In the genomic region with DNA sequence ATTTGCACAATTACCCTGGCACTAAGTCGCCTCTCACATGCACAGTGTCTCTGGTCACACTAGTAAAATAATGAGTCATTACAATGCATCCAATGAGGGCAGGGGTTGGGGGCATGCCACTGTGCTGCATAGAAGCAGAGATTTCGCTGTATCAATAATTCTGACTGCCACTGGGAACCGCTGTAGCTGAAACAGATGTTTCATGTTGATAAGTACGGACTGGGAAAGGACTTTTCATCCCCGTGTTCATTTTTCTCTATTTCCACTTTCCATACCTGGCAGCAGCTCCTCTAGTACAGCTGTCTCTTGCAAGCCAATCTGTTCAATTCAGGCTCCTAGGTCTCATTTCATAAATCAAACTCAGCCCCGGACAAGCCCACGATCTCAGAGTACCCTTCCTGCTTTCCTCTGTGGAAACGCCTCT, we compare ENCODE assay signal across 11 mouse cellular contexts.
DNase-seq lines count a peak whose midpoint lies in the region; ATAC-seq and TF ChIP-seq lines count a peak whose summit lies in the region.
"Had no signal": no experiment of that assay in that cellular context is flagged by ENCODE, and none has a peak within 500 bp of the region (broad histone marks: within the 10 kb centered on the region; RNA-seq: fewer than 3 reads in every experiment).

No protein-coding gene starts in this region.

- peak overlapping the region; percentile 17; the same call in 1 of the 2 replicates for H3K4me2 ChIP-seq in kidney, embryonic 16.5 days (replicated peaks; ENCODE audit: low read depth, low read length)

- no peak for TF ChIP-seq CTCF in kidney, adult 2 months (conservative IDR thresholded peaks at IDR 0.05; ENCODE audit: insufficient read depth, insufficient read length, low read depth, low read length)

- DNase-seq in kidney, adult 2 months, result no peak
- DNase-seq in right cerebral cortex, adult 2 months (ENCODE audit: low spot score in 2 of 2), result peak; percentile 8 to 22
- no peak for DNase-seq in right cerebral cortex, adult 18-20 months
- DNase-seq in layer of hippocampus, postnatal 14 days (ENCODE audit: low spot score in 2 of 2), result peak; percentile 37 to 54
- DNase-seq in liver, result no peak
- no peak for DNase-seq in kidney, postnatal 25 days
- DNase-seq: heart, adult 18-20 months; kidney, postnatal 36 days; right cerebral cortex, postnatal 4 days had no signal

- H3K27me3 ChIP-seq in kidney, embryonic 16.5 days (ENCODE audit: insufficient read depth, low read length), result no peaks in the 10 kb centered on the region
- no peaks in the 10 kb centered on the region for H3K27me3 ChIP-seq in kidney, adult 2 months (replicated peaks; ENCODE audit: control insufficient read depth, insufficient read depth, low read length)

- no peak overlapping the region for H3K9ac ChIP-seq in kidney, embryonic 16.5 days (replicated peaks; ENCODE audit: low read length)

- WGBS in kidney, embryonic 16.5 days, result 33% methylated on average over 8 of the region's 8 CpGs
- 40% methylated on average over 8 of the region's 8 CpGs for WGBS in kidney, adult 2 months

- H3K36me3 ChIP-seq in kidney, embryonic 16.5 days (ENCODE audit: insufficient read depth, low read length), result no peaks in the 10 kb centered on the region
- no peaks in the 10 kb centered on the region for H3K36me3 ChIP-seq in kidney, adult 2 months (ENCODE audit: control insufficient read depth, insufficient read depth, low read length)

- H3K4me1 ChIP-seq in kidney, embryonic 16.5 days (ENCODE audit: insufficient read depth, low read length), result no peaks in the 10 kb centered on the region
- no peaks in the 10 kb centered on the region for H3K4me1 ChIP-seq in kidney, adult 2 months (ENCODE audit: control insufficient read depth, insufficient read depth, low read length)

- H3K27ac ChIP-seq in kidney, embryonic 16.5 days (ENCODE audit: low read length), result no peak overlapping the region
- no peak overlapping the region for H3K27ac ChIP-seq in kidney, adult 2 months (ENCODE audit: insufficient read depth, low read depth, low read length)
- H3K27ac ChIP-seq: stomach, postnatal 0 days had no signal

- ATAC-seq in kidney, embryonic 16.5 days (ENCODE audit: low FRiP score, low TSS enrichment), result no peak

- TF ChIP-seq POLR2A in kidney, adult 2 months (IDR thresholded peaks at IDR 0.05; ENCODE audit: low read depth, low read length), result no peak

- H3K4me3 ChIP-seq in kidney, embryonic 16.5 days (ENCODE audit: low read length), result no peak overlapping the region
- H3K4me3 ChIP-seq in kidney, adult 2 months (ENCODE audit: insufficient read depth, low read depth, low read length), result no peak overlapping the region

- no peaks in the 10 kb centered on the region for H3K9me3 ChIP-seq in kidney, embryonic 16.5 days (ENCODE audit: low read length)

Comparison
In these comparisons a context has a peak if more than half of its experiments do, and no peak if none do; other contexts are left out.
1. DNase-seq: peak in right cerebral cortex, adult 2 months (2 of 2) and layer of hippocampus, postnatal 14 days (2 of 2); none in kidney, adult 2 months (single experiment), right cerebral cortex, adult 18-20 months (single experiment), liver (single experiment) and kidney, postnatal 25 days (0 of 2).